Mouse (Mus musculus) spleen, postnatal 10 days (tissue): ENCODE results near the gene Lin7a.

Experiments used
- DNase-seq, 2 experiments: peaks; one replicate each; pipeline ENCODE4 v3.0.0; 2021 to 2022; ENCODE audit warnings: low spot score in 2 of 2

Gene Lin7a

DNA sequence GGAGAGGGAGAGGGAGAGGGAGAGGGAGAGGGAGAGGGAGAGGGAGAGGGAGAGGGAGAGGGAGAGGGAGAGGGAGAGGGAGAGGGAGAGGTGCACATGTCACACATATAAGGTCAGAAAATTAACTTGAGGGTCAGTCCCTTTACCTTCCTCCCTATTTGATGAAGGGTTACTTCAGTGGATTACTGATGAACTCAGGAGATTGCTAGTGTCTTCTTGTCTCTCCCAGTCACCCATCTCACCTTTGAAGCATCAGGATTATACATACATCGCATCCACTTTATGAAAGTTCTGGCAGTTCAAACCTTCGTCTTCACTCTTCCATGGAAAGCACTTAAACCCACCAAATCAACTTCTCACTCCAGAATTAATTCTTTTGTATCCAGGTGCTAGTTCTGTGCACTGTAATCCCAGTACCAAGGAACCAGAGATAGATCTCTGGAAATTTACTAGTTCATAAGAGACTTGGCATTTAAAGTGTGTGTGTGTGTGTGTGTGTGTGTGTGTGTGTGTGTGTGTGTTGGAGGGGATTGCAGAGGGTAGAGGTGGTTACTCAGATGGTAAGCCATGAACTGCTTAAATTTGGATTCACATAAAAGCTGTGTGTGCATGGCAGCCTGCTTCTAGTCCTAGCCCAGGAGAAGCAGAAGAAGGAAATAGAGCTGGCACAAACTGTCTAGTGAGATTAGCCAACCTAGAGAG is 19.5 kb upstream of the Lin7a start:
- no peak for DNase-seq

- no peak for DNase-seq
These were observed 19.0 kb upstream of the Lin7a start for GRCm38 (mm10) chr10:107252503-107252815.

DNA sequence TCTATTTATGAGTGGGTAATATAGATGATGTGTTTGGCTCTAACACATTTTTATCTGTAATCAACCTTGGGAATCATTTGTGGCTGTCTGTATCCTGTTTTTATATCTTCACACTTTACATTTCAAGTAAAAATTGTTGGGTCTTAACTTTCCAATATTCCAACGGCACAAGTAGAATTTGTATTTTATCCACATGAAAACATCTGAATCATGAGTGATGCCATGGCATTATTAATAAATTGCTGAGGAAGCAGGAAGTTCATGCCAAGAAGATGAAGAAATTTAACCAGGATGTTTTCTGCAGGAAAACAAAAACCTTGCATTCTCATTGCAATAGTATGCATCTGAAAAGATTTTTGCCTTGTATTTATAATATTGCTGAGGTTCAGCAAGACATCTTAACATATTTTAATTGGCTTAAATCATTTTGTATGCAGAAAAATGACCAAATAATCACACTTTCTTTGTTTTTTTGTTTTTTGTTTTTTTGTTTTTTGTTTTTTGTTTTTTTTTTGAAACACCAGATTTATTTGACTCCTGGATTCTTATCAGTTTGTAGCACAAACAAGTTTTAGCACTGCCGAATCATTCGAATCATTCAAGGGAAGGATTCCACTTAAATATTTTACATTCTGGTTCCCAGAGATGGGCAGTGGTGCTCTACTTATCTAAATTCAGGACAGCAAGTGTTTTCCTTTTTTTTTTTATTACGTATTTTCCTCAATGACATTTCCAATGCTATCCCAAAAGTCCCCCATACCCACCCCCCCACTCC is 18.1 kb upstream of the Lin7a start:
- DNase-seq = no peak

GRCm38 (mm10) chr10:107254656-107255055 is 16.8 kb upstream of the Lin7a start:
- DNase-seq = no peak

DNA sequence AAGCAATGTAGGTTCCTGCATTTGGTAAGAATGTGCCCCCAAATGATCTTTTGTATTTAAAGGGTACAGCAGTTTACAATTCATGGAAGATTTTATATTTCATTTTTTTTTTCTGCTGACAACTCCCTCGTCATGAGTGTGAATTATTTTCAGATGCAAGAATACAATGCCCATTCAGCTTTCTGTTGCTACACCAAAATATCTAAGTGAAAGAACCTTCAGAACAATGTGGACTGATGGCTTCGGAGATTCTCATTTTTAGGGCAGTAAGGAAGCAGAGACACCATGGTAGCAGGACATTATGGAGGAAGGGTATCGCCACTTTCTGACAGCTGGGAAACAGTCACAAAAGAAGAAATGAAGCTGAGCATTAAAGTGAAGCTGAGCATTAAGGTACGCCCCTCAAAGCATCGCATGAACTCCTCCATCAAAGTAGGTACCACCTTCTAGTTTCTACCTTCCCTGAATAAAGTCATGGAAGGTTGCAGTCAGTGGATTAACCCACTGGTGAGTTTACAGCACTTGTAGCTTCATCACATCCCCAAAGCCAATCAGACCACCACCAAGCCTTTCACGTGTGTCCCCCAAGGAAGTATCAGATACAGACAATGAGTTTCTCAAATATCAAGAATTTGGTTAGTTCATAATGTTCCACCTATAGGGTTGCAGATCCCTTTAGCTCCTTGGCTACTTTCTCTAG is 16.0 kb upstream of the Lin7a start:
- DNase-seq = no peak

DNA sequence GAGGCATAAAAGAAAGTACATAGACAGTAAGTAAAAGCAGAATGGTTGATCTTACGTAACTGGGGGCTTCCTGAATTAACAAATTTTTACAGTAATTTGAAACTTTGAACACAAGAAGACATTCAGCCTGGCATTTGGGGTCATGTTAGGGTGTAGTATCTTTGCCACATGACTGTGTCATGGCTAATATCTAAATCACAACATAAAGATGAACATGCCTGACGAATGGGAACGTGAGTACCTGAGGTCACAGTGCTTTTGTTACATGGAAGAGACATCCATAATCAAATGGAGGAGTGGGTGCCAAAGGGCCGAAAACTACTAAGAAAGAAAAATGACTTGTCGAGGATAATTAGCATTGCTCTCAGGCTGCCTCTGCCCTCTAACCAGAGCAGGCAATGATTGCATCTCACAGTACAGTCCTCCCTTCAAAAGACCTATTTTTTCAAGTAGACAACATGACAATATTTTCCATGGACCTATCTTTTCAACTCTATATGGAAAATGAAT is 15.0 kb upstream of the Lin7a start:
- DNase-seq = no peak

DNA sequence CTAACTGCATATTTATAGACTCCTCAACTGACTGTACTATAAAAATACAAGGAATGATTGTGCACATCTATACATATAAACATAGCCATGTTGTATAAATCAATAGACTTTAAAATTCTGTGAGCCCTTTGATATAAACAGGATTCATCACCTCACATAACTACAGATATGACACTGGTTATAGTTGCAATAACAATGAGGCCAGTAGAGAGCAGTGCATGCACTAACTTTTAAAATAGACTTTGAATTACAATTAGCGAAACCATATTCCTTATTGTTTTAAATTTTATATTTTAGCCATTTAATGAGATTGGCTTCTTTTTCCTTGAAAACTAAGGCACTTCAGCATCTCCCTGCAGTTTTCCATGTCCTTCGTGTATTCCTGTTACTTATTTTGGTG is 11.1 kb upstream of the Lin7a start:
- DNase-seq = no peak

- no peak for DNase-seq
These were observed 781 bp downstream of the Lin7a start for GRCm38 (mm10) chr10:107272131-107272803.

- DNase-seq = no peak
These were observed 1.3 kb downstream of the Lin7a start for GRCm38 (mm10) chr10:107272804-107273145.

GRCm38 (mm10) chr10:107273848-107274247 is 2.4 kb downstream of the Lin7a start:
- no peak for DNase-seq

DNA sequence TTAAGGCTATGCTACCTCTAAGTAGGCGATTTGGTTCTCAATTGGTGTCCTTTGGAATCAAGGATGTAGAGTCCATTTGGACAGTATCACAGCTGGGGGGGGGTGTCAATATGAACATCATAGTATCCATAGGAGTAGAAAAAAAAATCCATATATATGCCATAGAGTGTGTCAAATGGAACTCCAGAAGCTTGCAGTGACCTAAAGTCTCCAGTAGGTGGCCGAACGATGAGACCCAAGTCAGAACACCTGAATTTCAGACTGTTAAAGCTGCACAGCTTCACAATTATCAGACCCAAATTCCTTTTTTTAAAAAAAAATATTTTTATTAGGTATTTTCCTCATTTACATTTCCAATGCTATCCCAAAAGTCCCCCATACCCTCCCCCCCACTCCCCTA is 3.3 kb downstream of the Lin7a start:
- no peak for DNase-seq

GRCm38 (mm10) chr10:107276647-107277046 is 5.2 kb downstream of the Lin7a start:
- no peak for DNase-seq

- no peak for DNase-seq
These were observed 22.6 kb downstream of the Lin7a start for GRCm38 (mm10) chr10:107293934-107294664.

GRCm38 (mm10) chr10:107300587-107301248 is 29.2 kb downstream of the Lin7a start:
- no peak for DNase-seq

DNA sequence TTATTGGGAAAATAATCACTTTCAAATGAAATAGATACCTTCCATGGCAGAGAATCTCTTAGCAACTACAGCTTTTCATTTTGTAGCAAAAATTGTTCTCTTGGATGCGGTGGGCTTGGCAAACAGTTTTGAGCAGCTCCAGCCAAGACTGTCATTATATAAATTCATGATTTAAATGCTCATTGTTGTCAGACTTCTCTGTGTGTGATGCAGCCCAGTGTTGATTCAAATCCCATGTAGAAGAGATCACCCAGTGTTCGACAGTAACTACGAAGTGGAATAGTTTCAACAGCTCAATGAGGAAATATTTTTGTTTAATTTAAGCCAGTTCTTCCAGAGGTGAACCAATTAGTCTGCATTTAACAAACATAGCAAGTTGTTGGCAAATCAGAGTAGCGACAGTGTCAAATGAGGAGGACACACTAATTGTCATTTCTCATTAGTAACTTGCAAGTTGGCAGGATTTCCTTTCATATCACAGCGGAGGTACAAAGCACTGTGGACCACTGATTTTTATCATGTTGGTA is 39.5 kb downstream of the Lin7a start:
- DNase-seq = no peak

DNA sequence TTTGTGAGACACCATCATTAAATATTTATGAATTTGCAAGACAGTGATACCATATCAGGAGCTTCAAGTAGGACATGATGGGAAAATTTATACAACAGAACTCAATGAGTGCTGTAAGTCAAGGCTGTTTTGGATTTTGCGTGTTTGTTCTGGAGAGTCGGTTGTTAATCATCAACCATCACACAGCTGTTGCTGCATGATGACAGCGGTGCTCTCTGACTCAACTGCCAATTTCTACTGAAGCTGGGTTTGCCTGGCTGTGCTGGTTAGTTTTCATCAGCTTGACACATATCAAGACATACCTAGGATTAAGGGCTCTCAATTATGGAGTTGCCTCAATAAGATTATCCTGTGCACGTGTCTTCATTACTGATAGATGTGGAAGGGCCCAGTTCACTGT is 41.1 kb downstream of the Lin7a start:
- no peak for DNase-seq

DNA sequence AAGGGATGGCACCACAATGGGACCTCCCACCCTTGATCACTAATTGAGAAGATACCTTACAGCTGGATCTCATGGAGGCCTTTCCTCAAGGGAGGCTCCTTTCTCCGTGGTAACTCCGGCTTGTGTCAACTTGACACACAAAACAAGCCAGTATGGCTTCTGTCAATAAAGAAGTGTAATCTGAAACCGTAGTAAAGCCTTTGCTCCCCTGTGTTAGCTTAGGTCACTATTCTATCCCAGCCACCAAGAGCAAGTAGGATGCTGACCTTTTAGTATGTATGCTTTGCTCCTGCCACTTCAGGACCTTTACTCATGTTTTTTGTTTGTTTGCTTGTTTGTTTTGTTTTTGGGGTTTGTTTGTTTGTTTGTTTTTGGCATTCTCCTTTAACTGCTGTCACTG is 41.9 kb downstream of the Lin7a start:
- DNase-seq = no peak

GRCm38 (mm10) chr10:107315251-107315650 is 43.8 kb downstream of the Lin7a start:
- DNase-seq = no peak

GRCm38 (mm10) chr10:107315681-107316080 is 44.2 kb downstream of the Lin7a start:
- DNase-seq = no peak

- no peak for DNase-seq
These were observed 44.6 kb downstream of the Lin7a start for GRCm38 (mm10) chr10:107316100-107316499.

GRCm38 (mm10) chr10:107319648-107320047 is 48.2 kb downstream of the Lin7a start:
- DNase-seq = no peak
